Comparison of ENCODE assay signal across 9 mouse cellular contexts in the genomic region with DNA sequence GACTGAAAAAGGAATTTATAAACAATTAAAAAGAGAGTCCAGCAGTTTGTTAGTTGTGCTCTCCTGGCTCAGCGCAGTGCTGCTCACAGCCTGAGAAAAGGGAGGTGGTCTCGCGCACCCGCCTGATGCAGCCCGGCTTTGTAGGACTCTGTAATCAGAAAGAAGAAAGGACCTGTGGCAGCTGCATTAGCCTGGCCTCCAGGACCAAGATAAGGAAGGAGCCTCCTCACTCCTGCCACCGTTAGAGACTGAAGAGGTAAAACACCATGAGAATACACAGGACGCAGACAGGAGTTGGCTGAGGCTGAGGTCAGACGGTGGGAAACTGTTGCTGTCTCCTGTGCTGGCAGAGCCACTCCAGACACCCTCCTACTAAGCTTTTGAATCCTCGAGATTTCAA. TPM values are rescaled to one million over a fixed set of nuclear protein-coding genes. Genes with fewer than 3 reads are reported as not detected.
DNase-seq lines count a peak whose midpoint lies in the region; ATAC-seq and TF ChIP-seq lines count a peak whose summit lies in the region.
"Had no signal": no experiment of that assay in that cellular context is flagged by ENCODE, and none has a peak within 500 bp of the region (broad histone marks: within the 10 kb centered on the region; RNA-seq: fewer than 3 reads in every experiment).

A gene (minus strand): TSS at position 114 of the 400 bp plus-strand sequence.

- no peaks in the 10 kb centered on the region for H3K9me3 ChIP-seq in intestine, embryonic 14.5 days (ENCODE audit: control insufficient read depth, low read length)
- H3K9me3 ChIP-seq in intestine, postnatal 0 days (ENCODE audit: control insufficient read depth) = no peaks in the 10 kb centered on the region
- no peaks in the 10 kb centered on the region for H3K9me3 ChIP-seq in stomach, embryonic 14.5 days (ENCODE audit: control insufficient read depth, low read depth, low read length)
- H3K9me3 ChIP-seq in stomach, postnatal 0 days (ENCODE audit: control insufficient read depth, low read length) = no peaks in the 10 kb centered on the region
- H3K9me3 ChIP-seq: neural tube, embryonic 12.5 days had no signal

- H3K4me1 ChIP-seq in intestine, embryonic 14.5 days (replicated peaks; ENCODE audit: control insufficient read depth, insufficient read depth, low read length) = no peaks in the 10 kb centered on the region
- H3K4me1 ChIP-seq in intestine, postnatal 0 days (replicated peaks; ENCODE audit: control insufficient read depth, insufficient read depth, low read length) = no peaks in the 10 kb centered on the region
- H3K4me1 ChIP-seq in stomach, embryonic 14.5 days (ENCODE audit: control insufficient read depth, insufficient read depth, low read length) = no peaks in the 10 kb centered on the region
- H3K4me1 ChIP-seq in stomach, postnatal 0 days (replicated peaks; ENCODE audit: control insufficient read depth, insufficient read depth) = no peaks in the 10 kb centered on the region
- H3K4me1 ChIP-seq: neural tube, embryonic 12.5 days had no signal

- TF ChIP-seq EP300 in stomach, postnatal 0 days (optimal IDR thresholded peaks at IDR 0.05) = no peak

- TF ChIP-seq CTCF in intestine, postnatal 0 days (IDR thresholded peaks at IDR 0.05; ENCODE audit: low read depth) = no peak
- no peak for TF ChIP-seq CTCF in stomach, postnatal 0 days (IDR thresholded peaks at IDR 0.05; ENCODE audit: low read depth)

- DNase-seq in intestine, embryonic 14.5 days (ENCODE audit: low spot score) = no peak
- DNase-seq in stomach, postnatal 0 days (ENCODE audit: low spot score) = no peak
- no peak for DNase-seq in layer of hippocampus, postnatal 36 days
- no peak for DNase-seq in c-Kit-positive CD71-positive TER-119-positive erythroid progenitor cells, embryonic 14.5 days (ENCODE audit: low spot score)
- DNase-seq in gastrocnemius, postnatal 25 days = no peak
- DNase-seq: kidney, postnatal 4 days had no signal

- WGBS in intestine, embryonic 14.5 days = 49% methylated on average over 9 of the region's 9 CpGs
- 59% methylated on average over 9 of the region's 9 CpGs for WGBS in intestine, postnatal 0 days
- 50% methylated on average over 9 of the region's 9 CpGs for WGBS in stomach, embryonic 14.5 days
- 60% methylated on average over 9 of the region's 9 CpGs for WGBS in stomach, postnatal 0 days

- no peaks in the 10 kb centered on the region for H3K27me3 ChIP-seq in intestine, embryonic 14.5 days (replicated peaks; ENCODE audit: control insufficient read depth, insufficient read depth, low read length)
- H3K27me3 ChIP-seq in intestine, postnatal 0 days (replicated peaks; ENCODE audit: control insufficient read depth, insufficient read depth, low read length) = no peaks in the 10 kb centered on the region
- H3K27me3 ChIP-seq in stomach, embryonic 14.5 days (ENCODE audit: control insufficient read depth, insufficient read depth, low read length) = no peaks in the 10 kb centered on the region
- H3K27me3 ChIP-seq in stomach, postnatal 0 days (ENCODE audit: control insufficient read depth, insufficient read depth, low read length) = no peaks in the 10 kb centered on the region
- H3K27me3 ChIP-seq: neural tube, embryonic 12.5 days had no signal

- no peak within 1 kb of the TSS for H3K9ac ChIP-seq in intestine, embryonic 14.5 days (ENCODE audit: low read length)
- no peak within 1 kb of the TSS for H3K9ac ChIP-seq in intestine, postnatal 0 days (ENCODE audit: low read depth, low read length)
- H3K9ac ChIP-seq in stomach, embryonic 14.5 days (replicated peaks; ENCODE audit: low read depth, low read length) = no peak within 1 kb of the TSS
- no peak within 1 kb of the TSS for H3K9ac ChIP-seq in stomach, postnatal 0 days (ENCODE audit: low read length)
- H3K9ac ChIP-seq: neural tube, embryonic 12.5 days had no signal

- ATAC-seq in intestine, embryonic 14.5 days (replicated peaks; ENCODE audit: low FRiP score, low TSS enrichment, low read depth) = no peak
- no peak for ATAC-seq in intestine, postnatal 0 days
- ATAC-seq in stomach, embryonic 14.5 days (ENCODE audit: insufficient number of reproducible peaks, insufficient read depth, low FRiP score, low read depth) = no peak; the same call in 1 of the 2 replicates
- ATAC-seq in stomach, postnatal 0 days (ENCODE audit: low FRiP score, low TSS enrichment) = no peak

- H3K4me3 ChIP-seq in intestine, embryonic 14.5 days (ENCODE audit: low read depth, low read length) = no peak within 1 kb of the TSS
- no peak within 1 kb of the TSS for H3K4me3 ChIP-seq in intestine, postnatal 0 days (ENCODE audit: low read depth, low read length)
- H3K4me3 ChIP-seq in stomach, embryonic 14.5 days (ENCODE audit: low read depth, low read length) = no peak within 1 kb of the TSS
- H3K4me3 ChIP-seq in stomach, postnatal 0 days (ENCODE audit: low read depth, low read length) = no peak within 1 kb of the TSS
- H3K4me3 ChIP-seq: neural tube, embryonic 12.5 days had no signal

- no peak within 1 kb of the TSS for H3K4me2 ChIP-seq in intestine, embryonic 14.5 days (ENCODE audit: low read length)
- H3K4me2 ChIP-seq in intestine, postnatal 0 days (replicated peaks; ENCODE audit: low read depth) = no peak within 1 kb of the TSS
- no peak within 1 kb of the TSS for H3K4me2 ChIP-seq in stomach, embryonic 14.5 days (replicated peaks; ENCODE audit: low read depth, low read length)
- H3K4me2 ChIP-seq in stomach, postnatal 0 days (replicated peaks; ENCODE audit: low read depth) = no peak within 1 kb of the TSS
- H3K4me2 ChIP-seq: neural tube, embryonic 12.5 days had no signal

- peaks cover 79% of the 10 kb centered on the region for H3K36me3 ChIP-seq in intestine, embryonic 14.5 days (ENCODE audit: control insufficient read depth, insufficient read depth, low read length)
- H3K36me3 ChIP-seq in intestine, postnatal 0 days (ENCODE audit: control insufficient read depth, insufficient read depth) = peaks cover 26% of the 10 kb centered on the region; the same call in 1 of the 2 replicates
- peaks cover 34% of the 10 kb centered on the region for H3K36me3 ChIP-seq in stomach, embryonic 14.5 days (ENCODE audit: control insufficient read depth, insufficient read depth, low read length)
- H3K36me3 ChIP-seq in stomach, postnatal 0 days (ENCODE audit: control insufficient read depth, insufficient read depth, low read length) = peaks cover 6% of the 10 kb centered on the region; the same call in 1 of the 2 replicates

- H3K27ac ChIP-seq in intestine, embryonic 14.5 days (ENCODE audit: low read depth) = peak within 1 kb of the TSS; percentile 57
- no peak within 1 kb of the TSS for H3K27ac ChIP-seq in intestine, postnatal 0 days (ENCODE audit: low read depth, low read length)
- peak within 1 kb of the TSS; percentile 53; the same call in 1 of the 2 replicates for H3K27ac ChIP-seq in stomach, embryonic 14.5 days (ENCODE audit: low read length)
- H3K27ac ChIP-seq in stomach, postnatal 0 days (replicated peaks) = no peak within 1 kb of the TSS
- H3K27ac ChIP-seq: neural tube, embryonic 12.5 days had no signal

RNA-seq across cellular contexts. Expression of the gene that starts here (rescaled TPM):
- polyA plus RNA-seq in intestine, embryonic 14.5 days (2014; fragmentation: Nextera tagmentation; extraction: Ambion mirVana) = 6.8 and 7.2 TPM in 2 replicates
- 1.5 and 1.7 TPM in 2 replicates for polyA plus RNA-seq in intestine, postnatal 0 days (2015; fragmentation: Nextera tagmentation; extraction: Ambion mirVana)
- polyA plus RNA-seq in stomach, embryonic 14.5 days (2014; fragmentation: Nextera tagmentation; extraction: Ambion mirVana) = 15.3 and 19.3 TPM in 2 replicates
- 2.2 TPM in 2 replicates for polyA plus RNA-seq in stomach, postnatal 0 days (2015; fragmentation: Nextera tagmentation; extraction: Ambion mirVana)
- 10 to 100 TPM; 41.8 to 60.0 TPM for total RNA-seq in layer of hippocampus, postnatal 36 days (2021)
- under 1 TPM; 0.27 to 0.64 TPM for total RNA-seq in gastrocnemius, postnatal 25 days (2021)

Comparison
In these comparisons a context has a peak if more than half of its experiments do, and no peak if none do; other contexts are left out.
1. RNA of the gene that starts here (total RNA-seq): 41.8 to 60.0 TPM in layer of hippocampus, postnatal 36 days; 0.27 to 0.64 TPM in gastrocnemius, postnatal 25 days; every median in the first group is over 10 times any median in the second.
2. H3K27ac ChIP-seq: peak in intestine, embryonic 14.5 days (single experiment) and stomach, embryonic 14.5 days (single experiment); none in intestine, postnatal 0 days (single experiment) and stomach, postnatal 0 days (single experiment).